Mouse (Mus musculus): ENCODE results near the gene 9530077C05Rik.
A peak's percentile ranks its signal among the peaks of the same experiment; 100 is the strongest.
"Not testable (repeated sequence)": the region's sequence is repeated elsewhere in the genome, so short reads cannot be mapped to it uniquely, and the experiment has no call there.

Gene 9530077C05Rik

DNA sequence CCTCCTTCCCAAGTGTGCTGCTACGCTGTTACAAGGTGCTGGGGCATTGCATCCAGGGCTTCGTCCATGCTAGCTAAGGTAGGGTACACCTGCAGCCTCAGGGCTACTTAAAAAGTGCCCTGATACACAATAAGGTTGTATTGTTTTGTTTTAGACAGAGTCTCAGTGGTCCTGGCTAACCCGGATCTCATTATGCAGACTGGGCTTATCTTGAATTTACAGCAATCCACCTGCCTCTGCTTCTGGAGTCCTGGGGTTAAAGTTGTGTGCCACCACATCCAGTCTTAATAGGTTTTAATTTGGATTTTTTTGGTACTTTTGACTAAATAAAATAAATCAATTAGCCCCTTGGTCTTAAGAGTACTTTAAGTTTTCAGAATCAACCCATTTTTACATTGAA lies 8.6 kb downstream of the 9530077C05Rik start:
- no peak for DNase-seq (ENCODE audit: low read depth)

DNA sequence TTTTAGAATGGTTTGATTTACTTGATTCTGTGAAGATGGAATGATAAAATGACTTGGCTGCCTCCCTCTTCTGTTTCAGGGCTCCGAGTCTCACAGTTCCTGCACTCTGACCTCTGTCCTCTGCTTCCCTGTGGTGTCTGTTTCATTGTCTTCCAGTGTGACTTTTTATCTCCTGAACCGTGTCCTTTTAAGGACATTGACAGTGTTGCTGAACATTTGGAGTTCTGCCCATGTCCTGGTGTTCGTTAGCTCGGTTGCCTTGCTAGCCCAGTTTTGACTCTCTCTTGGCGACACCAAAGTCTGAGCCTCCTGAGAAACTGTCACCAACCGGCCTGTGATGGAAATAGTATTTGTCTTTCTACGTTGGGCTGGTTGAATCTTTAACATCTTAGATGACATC lies 9.2 kb downstream of the 9530077C05Rik start:
- DNase-seq (ENCODE audit: low read depth), result no peak

DNA sequence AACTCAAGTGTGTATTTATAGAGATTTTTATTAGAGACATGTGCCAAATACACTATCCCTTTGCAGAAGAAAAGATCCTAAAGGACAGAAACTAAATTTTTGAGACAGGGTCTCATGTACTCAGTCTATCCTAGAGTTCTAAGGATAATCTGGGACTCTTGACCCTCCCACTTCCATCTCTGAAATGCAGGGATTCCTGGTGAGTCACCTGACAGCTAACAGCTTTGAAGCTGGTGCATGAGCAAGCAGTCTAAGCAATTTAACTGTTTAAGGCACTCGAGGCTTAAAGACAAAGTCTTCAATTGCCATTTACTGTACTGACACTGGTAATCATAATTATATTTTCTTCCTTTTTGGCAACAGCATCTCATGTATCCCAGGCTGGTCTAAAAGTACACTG lies 11.2 kb downstream of the 9530077C05Rik start:
- DNase-seq (ENCODE audit: low read depth), result no peak

GRCm38 (mm10) chr9:22423507-22423906 lies 12.2 kb downstream of the 9530077C05Rik start:
- no peak for DNase-seq (ENCODE audit: low read depth)

GRCm38 (mm10) chr9:22424196-22424595 lies 12.9 kb downstream of the 9530077C05Rik start:
- DNase-seq (ENCODE audit: low read depth), result no peak

DNA sequence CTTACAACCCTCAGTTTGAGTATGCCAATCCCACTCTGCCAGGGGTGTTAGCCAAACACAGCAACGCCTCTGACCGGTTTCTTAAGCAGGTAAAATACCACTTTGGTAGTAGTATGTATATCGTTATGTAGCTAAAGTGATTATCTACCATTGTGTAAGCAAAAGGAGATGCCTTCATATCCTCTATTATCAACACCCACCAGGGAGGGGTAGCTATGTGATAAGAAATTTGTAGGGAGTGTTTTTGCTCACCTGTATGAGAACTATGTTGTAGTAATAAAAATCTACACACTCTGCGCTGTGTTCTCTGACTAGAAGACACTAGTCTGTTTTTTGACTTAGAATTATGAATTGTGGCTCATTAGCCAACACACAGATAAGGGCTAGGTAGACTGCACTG lies 13.4 kb downstream of the 9530077C05Rik start:
- DNase-seq (ENCODE audit: low read depth), result no peak

DNA sequence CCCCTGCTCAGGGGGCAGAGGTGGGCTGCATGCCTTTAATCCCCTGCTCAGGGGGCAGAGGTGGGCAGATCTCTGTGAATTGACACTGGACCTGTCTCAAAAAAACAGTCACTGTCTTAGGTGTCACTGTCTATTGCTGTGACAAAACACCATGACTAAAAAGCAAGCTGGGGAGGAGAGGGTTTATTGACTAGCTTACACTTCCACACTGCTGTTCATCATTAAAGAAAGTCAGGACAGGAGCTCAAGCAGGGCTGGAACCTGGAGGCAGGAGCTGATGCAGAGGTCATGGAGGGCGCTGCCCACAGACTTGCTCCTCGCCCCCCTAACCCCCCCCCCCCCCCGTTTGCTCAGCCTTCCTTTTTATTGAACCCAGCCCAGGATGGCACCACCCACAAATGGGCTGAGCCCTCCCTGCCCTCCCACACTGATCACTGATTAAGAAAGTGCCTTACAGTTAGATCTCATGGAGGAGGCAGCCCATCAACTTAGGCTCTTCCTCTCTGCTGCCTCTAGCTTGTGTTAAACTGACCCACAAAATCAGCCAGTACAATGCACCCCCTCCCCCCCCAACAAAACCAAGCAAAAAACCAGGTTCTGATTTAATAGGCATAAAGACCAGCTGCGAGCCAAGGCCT lies 16.8 kb downstream of the 9530077C05Rik start:
- no peak for DNase-seq (ENCODE audit: low read depth)

DNA sequence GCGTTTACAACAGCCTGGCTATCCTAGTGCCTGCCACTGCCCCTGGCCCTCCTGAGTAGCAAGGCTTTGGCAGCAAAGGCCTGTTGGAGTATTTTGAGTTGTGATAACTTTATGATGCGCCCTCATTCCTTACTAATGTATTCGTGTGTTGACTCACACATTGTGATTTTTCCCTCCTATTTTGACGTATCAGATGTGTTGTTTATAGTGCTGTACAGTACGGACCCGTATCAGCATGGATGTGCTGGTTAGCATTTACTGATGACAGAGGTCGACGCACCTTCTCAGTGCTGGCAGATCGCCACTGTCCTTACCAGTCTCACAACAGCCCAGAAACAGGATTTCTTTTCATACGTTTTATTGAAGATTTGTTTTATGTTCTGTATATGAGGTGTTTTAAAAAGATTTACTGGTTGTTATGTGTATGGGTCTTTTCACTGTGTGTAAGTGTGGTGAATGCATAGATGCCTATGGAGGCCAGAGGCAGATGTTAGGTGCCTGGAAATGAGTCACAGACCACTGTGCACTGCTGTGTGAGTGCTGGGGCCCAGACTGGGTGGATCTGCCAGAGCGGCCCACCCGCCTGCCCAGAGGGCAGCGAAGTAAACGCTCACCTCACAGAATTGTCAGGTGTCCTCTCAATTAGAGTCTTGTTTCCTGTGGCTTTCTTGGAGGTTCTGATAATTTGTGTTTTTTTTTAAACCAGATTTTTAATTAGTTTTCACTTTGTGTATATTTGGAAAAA lies 17.5 kb downstream of the 9530077C05Rik start:
- peak; percentile 59 for DNase-seq (ENCODE audit: low read depth)

DNA sequence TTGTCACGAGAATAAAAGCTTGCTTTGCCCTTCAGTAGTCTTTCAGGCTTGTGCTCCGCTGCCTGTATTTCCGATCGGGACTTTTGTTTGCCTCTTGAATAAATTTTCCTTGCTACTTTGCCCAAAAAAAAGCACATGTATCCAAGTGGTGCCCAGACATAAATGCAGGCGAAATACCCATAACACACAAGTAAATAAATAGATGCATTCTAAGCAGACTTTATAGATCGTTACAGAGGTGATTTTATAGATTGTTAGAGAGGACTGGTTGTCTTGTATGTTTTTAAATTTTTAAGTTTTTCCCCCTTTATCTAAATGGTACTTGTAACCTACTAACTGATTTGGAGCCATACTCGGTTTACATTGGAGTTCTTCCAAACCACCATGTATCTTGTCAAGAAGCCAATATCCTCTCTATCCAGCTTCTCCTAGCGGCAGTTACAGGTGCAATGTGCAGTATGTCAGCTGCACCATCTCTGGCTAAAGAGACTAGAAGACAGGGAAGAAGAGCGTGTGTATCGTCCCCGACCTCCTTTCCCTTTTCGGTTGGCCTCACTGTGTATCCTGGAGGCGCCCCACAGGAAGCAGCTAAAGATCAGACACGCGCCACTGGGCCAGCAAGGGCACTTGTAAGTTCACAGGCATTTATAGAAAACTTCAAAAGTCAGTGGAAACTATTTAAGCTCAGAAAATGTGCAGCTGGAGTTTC lies 18.4 kb downstream of the 9530077C05Rik start:
- peak; percentile 52 for DNase-seq (ENCODE audit: low read depth)

- peak; percentile 32 for DNase-seq (ENCODE audit: low read depth)
Measured at GRCm38 (mm10) chr9:22430315-22430840, 19.1 kb downstream of the 9530077C05Rik start.

- DNase-seq (ENCODE audit: low read depth), result no peak
Measured at GRCm38 (mm10) chr9:22433221-22433620, 21.9 kb downstream of the 9530077C05Rik start.

DNA sequence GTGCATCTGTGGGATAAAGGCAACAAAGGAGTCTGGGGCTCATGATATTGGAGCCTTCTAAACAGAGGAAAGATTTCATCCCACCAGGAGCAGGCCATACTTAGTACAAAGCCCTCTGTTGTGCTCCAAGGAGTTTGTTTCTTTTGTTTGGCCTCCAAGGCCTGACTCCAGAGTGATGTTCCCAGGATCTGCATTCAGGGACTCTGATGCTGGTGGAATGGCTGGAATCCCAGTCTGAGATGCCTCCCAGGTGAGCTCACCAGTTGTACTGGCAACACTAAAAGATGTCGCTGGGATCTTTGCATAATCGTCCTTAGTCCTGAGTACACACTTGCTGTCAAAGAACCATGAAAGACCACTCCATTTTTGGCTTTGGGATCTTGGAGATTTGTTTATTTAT lies 22.8 kb downstream of the 9530077C05Rik start:
- no peak for DNase-seq (ENCODE audit: low read depth)

DNA sequence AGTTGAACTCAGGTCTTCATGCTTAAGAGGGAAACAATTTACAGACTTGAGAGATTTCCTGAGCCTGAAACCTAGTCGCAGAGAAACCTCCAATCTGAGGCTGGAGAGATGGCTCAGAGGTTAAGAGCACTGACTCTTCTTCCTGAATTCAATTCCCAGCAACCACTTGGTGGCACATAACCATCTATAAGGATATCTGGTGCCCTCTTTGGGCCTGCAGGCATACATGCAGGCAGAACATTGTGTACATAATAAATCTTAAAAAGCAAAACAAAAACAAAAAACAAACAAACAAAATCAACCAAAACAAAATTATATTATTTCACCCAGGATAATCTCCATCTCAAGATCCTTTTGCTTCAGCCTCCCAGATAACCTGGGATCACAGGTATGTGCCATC lies 27.5 kb downstream of the 9530077C05Rik start:
- peak; percentile 30 for DNase-seq (ENCODE audit: low read depth)

DNA sequence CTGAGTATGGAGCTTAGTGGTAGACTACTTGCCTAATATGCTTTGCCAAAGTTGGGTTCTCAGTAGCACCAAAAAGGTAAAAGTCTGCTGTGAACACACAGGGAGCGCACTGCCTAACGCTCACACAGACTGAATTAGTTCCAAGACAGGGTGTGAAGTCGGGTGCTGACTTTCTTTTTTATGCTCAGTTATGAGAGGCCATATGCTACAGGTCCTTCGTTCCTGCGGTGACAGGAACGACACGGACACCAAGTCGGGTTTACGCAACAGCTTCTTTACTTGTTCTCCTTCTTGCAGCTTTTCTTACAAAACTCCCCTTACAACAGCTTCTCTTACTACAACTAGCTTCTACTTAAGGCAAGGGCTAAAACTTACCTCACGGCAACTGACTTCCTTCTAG lies 31.8 kb downstream of the 9530077C05Rik start:
- peak; percentile 29 for DNase-seq (ENCODE audit: low read depth)

DNA sequence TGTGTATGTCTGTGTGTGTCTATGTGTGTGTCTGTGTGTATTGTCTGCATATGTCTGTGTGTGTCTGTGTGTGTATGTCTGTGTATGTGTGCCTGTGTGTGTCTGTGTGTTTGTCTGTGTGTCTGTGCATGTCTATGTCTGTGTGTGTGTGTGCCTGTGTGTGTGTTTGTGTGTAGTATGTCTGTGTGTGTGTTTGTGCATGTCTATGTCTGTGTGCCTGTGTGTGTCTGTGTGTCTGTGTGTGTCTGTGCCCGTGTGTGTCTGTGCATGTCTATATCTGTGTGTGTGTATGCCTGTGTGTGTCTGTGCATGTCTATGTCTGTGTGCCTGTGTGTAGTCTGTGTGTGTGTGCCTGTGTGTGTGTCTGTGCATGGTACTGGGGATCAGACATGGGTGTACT lies 33.8 kb downstream of the 9530077C05Rik start:
- DNase-seq (ENCODE audit: low read depth), result no peak

DNA sequence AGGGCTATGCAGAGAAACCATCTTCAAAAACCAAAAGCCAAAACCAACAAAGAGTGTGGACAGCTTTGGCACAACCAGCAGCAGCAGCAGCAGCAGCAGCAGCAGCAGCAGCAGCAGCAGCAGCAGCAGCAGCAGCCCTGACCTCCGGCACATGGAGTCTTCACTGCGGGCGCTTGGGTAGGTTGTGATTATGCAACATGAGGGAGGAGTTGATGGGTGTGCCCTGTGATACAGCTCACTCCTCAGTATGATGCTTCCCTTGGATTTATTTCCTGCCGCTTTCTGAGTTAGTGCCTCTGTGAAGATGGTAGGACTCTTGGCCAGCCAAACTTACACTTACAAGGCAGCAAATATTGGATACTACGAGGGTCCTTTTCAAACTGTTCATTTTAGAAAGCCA lies 35.9 kb downstream of the 9530077C05Rik start:
- peak; percentile 35 for DNase-seq (ENCODE audit: low read depth)

DNA sequence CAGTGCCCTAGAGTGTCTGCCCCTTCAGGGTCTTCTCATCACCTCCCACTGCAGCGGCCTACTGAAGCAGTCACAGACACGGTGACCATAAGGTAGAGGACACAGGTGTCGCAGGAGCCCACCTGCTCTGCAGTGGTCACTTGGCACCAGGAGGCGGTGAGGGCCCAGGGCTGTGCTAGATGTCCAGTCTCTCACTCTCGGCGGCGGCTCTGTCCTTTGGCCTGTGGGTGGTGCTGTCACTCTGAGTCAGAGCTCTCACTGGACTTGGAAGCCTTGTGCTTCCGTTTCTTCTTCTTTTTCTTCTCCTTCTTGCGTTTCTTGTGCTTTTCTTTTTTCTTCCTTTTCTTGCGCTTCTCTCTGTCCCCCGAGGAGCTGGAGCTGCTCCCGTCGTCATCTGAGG lies 37.1 kb downstream of the 9530077C05Rik start:
- no peak for DNase-seq (ENCODE audit: low read depth)

GRCm38 (mm10) chr9:22449209-22449608 lies 37.9 kb downstream of the 9530077C05Rik start:
- peak; percentile 61 for DNase-seq (ENCODE audit: low read depth)

DNA sequence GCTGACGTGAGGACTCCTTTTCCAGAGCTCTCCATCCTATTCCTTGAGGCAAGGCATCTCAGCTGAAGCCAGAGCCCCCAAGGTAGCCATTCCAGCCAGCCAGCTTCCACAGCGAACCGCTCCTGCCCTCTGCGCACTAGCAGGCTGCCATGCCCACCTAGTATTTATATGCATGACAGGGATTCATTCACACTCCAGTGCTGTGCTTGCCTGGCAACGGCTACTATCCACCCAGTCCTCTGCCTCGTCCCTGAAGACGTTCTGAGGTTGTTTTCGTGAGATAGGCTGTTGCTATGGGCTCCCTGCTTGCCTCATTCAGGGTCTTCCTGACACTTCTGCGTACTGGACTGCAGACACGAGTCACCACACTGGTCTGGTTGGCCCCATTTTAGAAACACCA lies 41.4 kb downstream of the 9530077C05Rik start:
- DNase-seq (ENCODE audit: low read depth), result no peak

GRCm38 (mm10) chr9:22453501-22453924 lies 42.2 kb downstream of the 9530077C05Rik start:
- DNase-seq (ENCODE audit: low read depth), result no peak

GRCm38 (mm10) chr9:22453990-22454389 lies 42.7 kb downstream of the 9530077C05Rik start, which contains the start of gene Gm17545:
Gene Gm17545 (plus strand): TSS chr9:22454290.
- not testable (repeated sequence) for DNase-seq (ENCODE audit: low read depth)

GRCm38 (mm10) chr9:22455041-22455440 lies 43.7 kb downstream of the 9530077C05Rik start:
- DNase-seq (ENCODE audit: low read depth), result no peak

Data from 416B (cell line).